8 mouse cellular contexts compared by ENCODE assay signal in the genomic region with DNA sequence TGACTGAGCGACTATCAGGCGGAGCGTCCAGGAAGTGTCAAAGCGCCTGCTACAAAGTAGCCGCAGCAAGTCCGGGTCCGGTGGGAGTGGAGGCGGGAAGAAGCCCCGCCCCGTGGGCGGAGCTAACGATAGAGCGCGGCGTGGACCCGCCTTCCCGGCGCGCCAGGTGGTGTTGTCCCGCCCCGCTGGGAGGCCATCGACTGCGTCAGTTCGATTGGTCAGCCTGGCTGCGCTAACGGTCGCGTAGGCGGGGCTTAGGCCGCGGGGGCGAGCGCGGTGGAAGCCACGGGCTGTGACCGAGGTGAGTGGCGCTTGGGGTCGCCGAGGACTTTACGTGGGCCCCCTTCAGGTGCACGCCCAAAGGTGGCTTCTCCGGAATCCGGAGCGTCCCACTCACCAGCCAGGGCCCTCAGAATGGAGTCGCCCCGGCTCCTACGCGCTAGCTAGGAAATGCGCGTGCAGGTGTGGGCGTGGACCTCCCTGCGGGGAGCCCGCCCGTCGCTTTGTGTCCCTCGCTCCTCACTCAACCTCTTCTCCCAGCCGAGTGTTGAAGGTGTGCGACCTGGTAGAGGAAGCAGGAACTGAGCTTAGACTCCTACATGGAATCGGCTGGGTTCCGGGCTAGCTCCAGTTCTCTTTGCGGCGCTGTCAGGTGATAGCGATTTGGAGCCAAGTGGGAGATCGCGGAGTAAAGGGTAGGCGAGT. TPM values are rescaled to one million over a fixed set of nuclear protein-coding genes. Genes with fewer than 3 reads are reported as not detected.
DNase-seq lines count a peak whose midpoint lies in the region; ATAC-seq and TF ChIP-seq lines count a peak whose summit lies in the region.

A gene (plus strand): TSS at position 178 of the 705 bp plus-strand sequence.

- H3K9ac ChIP-seq in MEL (ENCODE audit: control insufficient read depth, low read depth, low read length, poor library complexity, severe bottlenecking): peak within 1 kb of the TSS; percentile 82
- peak within 1 kb of the TSS; percentile 82 for H3K9ac ChIP-seq in forebrain, postnatal 0 days
- H3K9ac ChIP-seq in lung, embryonic 16.5 days (ENCODE audit: low read length): peak within 1 kb of the TSS; percentile 88

- H3K27ac ChIP-seq in MEL (ENCODE audit: control insufficient read depth, low read depth, low read length): peak within 1 kb of the TSS; percentile 100
- H3K27ac ChIP-seq in cerebellum, adult 2 months (ENCODE audit: insufficient read depth, low read length): peak within 1 kb of the TSS; percentile 25
- peak within 1 kb of the TSS; percentile 82 for H3K27ac ChIP-seq in forebrain, postnatal 0 days (ENCODE audit: low read depth, low read length)
- H3K27ac ChIP-seq in lung, embryonic 16.5 days (ENCODE audit: low read length): peak within 1 kb of the TSS; percentile 71

- peak; percentile 83 for DNase-seq in MEL (ENCODE audit: low read depth, low spot score)
- peak; percentile 96 to 97 for DNase-seq in cerebellum, adult 2 months
- peak; percentile 97 for DNase-seq in forebrain, postnatal 0 days
- peak; percentile 88 for DNase-seq in layer of hippocampus, adult 9-10 months (ENCODE audit: low spot score)
- DNase-seq in ovary, postnatal 10 days (ENCODE audit: low spot score): peak; percentile 88
- peak; percentile 94 to 95 for DNase-seq in thymus, postnatal 10 days (ENCODE audit: low spot score in 2 of 2)

- TF ChIP-seq RAD21 in MEL (IDR thresholded peaks at IDR 0.05; ENCODE audit: low read depth, low read length): no peak

- no peak for TF ChIP-seq CTCF in MEL (IDR thresholded peaks at IDR 0.05 in 2 of 3, conservative IDR thresholded peaks at IDR 0.05 in 1 of 3; ENCODE audit: control insufficient read depth in 1 of 3, insufficient read depth in 1 of 3, low read depth in 2 of 3, low read length in 3 of 3, poor library complexity in 1 of 3, severe bottlenecking in 1 of 3)
- no peak for TF ChIP-seq CTCF in cerebellum, adult 2 months (IDR thresholded peaks at IDR 0.05; ENCODE audit: borderline replicate concordance, insufficient read depth, low read depth, low read length)
- no peak for TF ChIP-seq CTCF in forebrain, postnatal 0 days (IDR thresholded peaks at IDR 0.05; ENCODE audit: low read depth)

- no peaks in the 10 kb centered on the region for H3K27me3 ChIP-seq in MEL (ENCODE audit: control insufficient read depth in 1 of 2, insufficient read depth in 2 of 2, low read length in 2 of 2)
- no peaks in the 10 kb centered on the region for H3K27me3 ChIP-seq in cerebellum, adult 2 months (ENCODE audit: control insufficient read depth, insufficient read depth, low read length)
- no peaks in the 10 kb centered on the region for H3K27me3 ChIP-seq in forebrain, postnatal 0 days (ENCODE audit: insufficient read depth, low read length)
- no peaks in the 10 kb centered on the region for H3K27me3 ChIP-seq in lung, embryonic 16.5 days (ENCODE audit: control insufficient read depth, insufficient read depth, low read depth, low read length)

- peak within 1 kb of the TSS; percentile 56 for H3K4me2 ChIP-seq in forebrain, postnatal 0 days (ENCODE audit: low read depth)
- H3K4me2 ChIP-seq in lung, embryonic 16.5 days (ENCODE audit: low read depth, low read length): peak within 1 kb of the TSS; percentile 74

- TF ChIP-seq POLR2A in MEL (IDR thresholded peaks at IDR 0.05; ENCODE audit: control insufficient read depth in 1 of 2, insufficient read depth in 1 of 2, low read depth in 1 of 2, low read length in 2 of 2, poor library complexity in 1 of 2): peak; percentile 79 to 87
- peak; percentile 63 for TF ChIP-seq POLR2A in cerebellum, adult 2 months (IDR thresholded peaks at IDR 0.05; ENCODE audit: borderline replicate concordance, insufficient read depth, low read length)

- H3K79me2 ChIP-seq in MEL (ENCODE audit: control insufficient read depth, insufficient read depth, low read length, poor library complexity): peaks cover 5% of the 10 kb centered on the region

- under 1% methylated on average over 66 of the region's 66 CpGs for WGBS in cerebellum, adult 2 months
- under 1% methylated on average over 66 of the region's 66 CpGs for WGBS in forebrain, postnatal 0 days
- under 1% methylated on average over 66 of the region's 66 CpGs for WGBS in lung, embryonic 16.5 days

- no peaks in the 10 kb centered on the region for H3K9me3 ChIP-seq in MEL (replicated peaks; ENCODE audit: insufficient read depth, low read length)
- H3K9me3 ChIP-seq in forebrain, postnatal 0 days (ENCODE audit: low read length): no peaks in the 10 kb centered on the region
- H3K9me3 ChIP-seq in lung, embryonic 16.5 days (ENCODE audit: control insufficient read depth, low read length): no peaks in the 10 kb centered on the region

- H3K4me1 ChIP-seq in MEL (ENCODE audit: control insufficient read depth in 1 of 2, insufficient read depth in 2 of 2, low read length in 2 of 2): peaks cover 13% of the 10 kb centered on the region in 2 experiments
- H3K4me1 ChIP-seq in cerebellum, adult 2 months (ENCODE audit: control insufficient read depth, insufficient read depth, low read length): no peaks in the 10 kb centered on the region; the same call in 1 of the 2 replicates
- H3K4me1 ChIP-seq in forebrain, postnatal 0 days (ENCODE audit: insufficient read depth): no peaks in the 10 kb centered on the region
- peaks cover 6% of the 10 kb centered on the region; the same call in 1 of the 2 replicates for H3K4me1 ChIP-seq in lung, embryonic 16.5 days (replicated peaks; ENCODE audit: control insufficient read depth, insufficient read depth, low read length)

- peak; percentile 18 to 59; a peak in 2 of 4 replicates for TF ChIP-seq EP300 in MEL (IDR thresholded peaks at IDR 0.05; ENCODE audit: low read depth in 1 of 2, low read length in 2 of 2)

- peaks cover 0 to 27% of the 10 kb centered on the region in 2 experiments; a peak in 2 of 4 replicates for H3K36me3 ChIP-seq in MEL (ENCODE audit: control insufficient read depth in 1 of 2, insufficient read depth in 2 of 2, low read length in 2 of 2)
- peaks cover 8% of the 10 kb centered on the region; the same call in 1 of the 2 replicates for H3K36me3 ChIP-seq in forebrain, postnatal 0 days (ENCODE audit: insufficient read depth)
- no peaks in the 10 kb centered on the region for H3K36me3 ChIP-seq in lung, embryonic 16.5 days (ENCODE audit: control insufficient read depth, insufficient read depth, low read length)

- peak; percentile 96 for ATAC-seq in forebrain, postnatal 0 days
- ATAC-seq in hematopoietic stem cell, adult 5-6 weeks (replicated peaks in 1 of 2; ENCODE audit: insufficient read depth in 1 of 2, low FRiP score in 2 of 2, low TSS enrichment in 1 of 2, low read depth in 1 of 2, poor library complexity in 2 of 2, severe bottlenecking in 2 of 2): peak; percentile 85 to 88
- peak; percentile 98 for ATAC-seq in lung, embryonic 16.5 days (ENCODE audit: low read depth)

- H3K4me3 ChIP-seq in MEL (ENCODE audit: control insufficient read depth in 1 of 2, insufficient read depth in 1 of 2, low read depth in 2 of 2, low read length in 2 of 2): peak within 1 kb of the TSS; percentile 95 to 98
- H3K4me3 ChIP-seq in cerebellum, adult 2 months (replicated peaks; ENCODE audit: insufficient read depth, low read depth, low read length): peak within 1 kb of the TSS; percentile 99
- H3K4me3 ChIP-seq in forebrain, postnatal 0 days (ENCODE audit: low read depth, low read length): peak within 1 kb of the TSS; percentile 94
- peak within 1 kb of the TSS; percentile 85 for H3K4me3 ChIP-seq in lung, embryonic 16.5 days (ENCODE audit: low read length)

TF ChIP-seq in MEL, 35 proteins besides CTCF, POLR2A, EP300 and RAD21:
- TF ChIP-seq ZNF384 (IDR thresholded peaks at IDR 0.05; ENCODE audit: low read depth, low read length) (no peak), USF1 (IDR thresholded peaks at IDR 0.05; ENCODE audit: low read depth, low read length) (no peak), ZMIZ1 (IDR thresholded peaks at IDR 0.05; ENCODE audit: low read depth, low read length) (peak; percentile 81), MEF2A (IDR thresholded peaks at IDR 0.05; ENCODE audit: extremely low read depth, insufficient replicate concordance, low read depth, low read length, poor library complexity, severe bottlenecking) (no peak), HCFC1 (IDR thresholded peaks at IDR 0.05; ENCODE audit: low read depth, low read length) (peak; percentile 77), SIN3A (IDR thresholded peaks at IDR 0.05; ENCODE audit: low read length) (peak; percentile 14), ELF1 (IDR thresholded peaks at IDR 0.05; ENCODE audit: low read depth, low read length) (peak; percentile 29; the same call in 1 of the 2 replicates), E2F4 (IDR thresholded peaks at IDR 0.05; ENCODE audit: borderline replicate concordance, low read depth, low read length) (peak; percentile 22; the same call in 1 of the 2 replicates), MYC (IDR thresholded peaks at IDR 0.05; ENCODE audit: low read depth, low read length) (0 out of 2 replicates have a peak, but pooled peaks have one; percentile 37), MAX (IDR thresholded peaks at IDR 0.05; ENCODE audit: low read length) (0 out of 2 replicates have a peak, but pooled peaks have one; percentile 49), TCF12 (IDR thresholded peaks at IDR 0.05; ENCODE audit: low read depth, low read length) (no peak), TBP (IDR thresholded peaks at IDR 0.05; ENCODE audit: low read depth, low read length) (no peak), NELFE (IDR thresholded peaks at IDR 0.05; ENCODE audit: low read depth, low read length) (peak; percentile 79), RCOR1 (IDR thresholded peaks at IDR 0.05; ENCODE audit: low read depth, low read length) (no peak), MAZ (IDR thresholded peaks at IDR 0.05; ENCODE audit: low read depth, low read length) (peak; percentile 54; the same call in 1 of the 2 replicates), MYB (IDR thresholded peaks at IDR 0.05; ENCODE audit: low read depth, low read length) (peak; percentile 92)

RNA-seq across cellular contexts. Expression of the gene that starts here (rescaled TPM):
- total RNA-seq in MEL (2012; rRNA removed): 7.3 and 8.0 TPM in 2 replicates
- 1 to 10 TPM in 1 of 2 experiments, not detected in 1; 7.6 TPM for polyA plus RNA-seq in MEL (2012; ENCODE audit: insufficient read depth in 1 of 2, insufficient read length in 2 of 2, low read depth in 1 of 2, low replicate concordance in 2 of 2, missing spikeins in 1 of 2)
- polyA plus RNA-seq in cerebellum, adult 2 months (2012; rRNA removed): 15.4 and 15.8 TPM in 2 replicates
- total RNA-seq in forebrain, postnatal 0 days (2014; rRNA removed): 30.7 and 38.7 TPM in 2 replicates
- 39.0 and 49.9 TPM in 2 replicates for polyA plus RNA-seq in forebrain, postnatal 0 days (2015; fragmentation: Nextera tagmentation; extraction: Ambion mirVana)
- 56.1 and 71.0 TPM in 2 replicates for total RNA-seq in hematopoietic stem cell, adult 5-6 weeks (2017)
- polyA plus RNA-seq in lung, embryonic 16.5 days (2015; fragmentation: Nextera tagmentation; extraction: Ambion mirVana): 31.2 and 34.4 TPM in 2 replicates

Comparison
In these comparisons a context has a peak if more than half of its experiments do, and no peak if none do; other contexts are left out.
1. Peak in every context shown above with its lines: DNase-seq, ATAC-seq, H3K4me3 ChIP-seq and H3K27ac ChIP-seq.
2. H3K27ac ChIP-seq: peak in every context shown above with its lines; median percentile 100 in MEL; 82 in forebrain, postnatal 0 days; 71 in lung, embryonic 16.5 days; 25 in cerebellum, adult 2 months.